Mouse (Mus musculus) spleen, adult 2 months (tissue): ENCODE results near the gene Arhgef10l.

ENCODE experiments used
- CTCF ChIP-seq: fragments of 200-500 bp; IDR thresholded peaks from 2 replicates; pipeline ENCODE4 v1.5.1; 2011; ENCODE audit warnings: mild to moderate bottlenecking, inconsistent platforms; ENCODE audit not compliant: insufficient read depth, insufficient read length, insufficient replicate concordance; ENCODE audit errors: extremely low read depth
- POLR2A ChIP-seq: fragments of 200-500 bp; IDR thresholded peaks from 2 replicates; pipeline ENCODE4 v1.6.1; 2011; ENCODE audit warnings: low read depth, low read length, inconsistent platforms

DNA sequence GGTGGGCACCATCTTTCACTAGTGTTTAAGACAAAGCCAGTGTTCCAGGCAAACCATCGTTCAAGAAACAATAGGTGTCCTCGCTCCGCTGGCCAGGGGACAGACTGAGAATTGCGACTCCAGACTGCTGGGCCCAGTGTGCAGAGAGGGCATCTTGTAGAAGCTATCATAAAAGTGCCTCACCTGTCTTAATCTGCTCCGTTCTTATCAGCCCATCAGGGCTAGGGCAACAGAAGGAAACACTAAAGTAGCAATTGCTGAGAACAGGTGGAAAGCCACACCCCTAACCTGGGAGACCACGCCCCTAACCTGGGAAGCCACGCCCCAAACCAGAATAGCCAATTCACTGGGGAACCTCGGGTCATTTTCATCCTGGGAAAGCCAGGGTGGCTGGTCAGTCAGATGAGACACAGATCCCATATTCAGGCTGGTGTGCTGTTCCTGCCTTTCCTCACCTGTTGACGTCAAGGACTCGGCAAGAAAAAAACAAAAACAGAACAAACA lies 140.1 kb downstream of the Arhgef10l start:
- no peak for TF ChIP-seq POLR2A
- TF ChIP-seq CTCF, result no peak
